Mouse (Mus musculus): ENCODE results near the gene Katna1.

The Katna1 gene

GRCm38 (mm10) chr10:7779751-7780237 lies 54.0 kb downstream of the Katna1 start:
- DNase-seq (ENCODE audit: low spot score): no peak

- peak; percentile 73 for DNase-seq (ENCODE audit: low spot score)
These were observed 54.7 kb downstream of the Katna1 start for GRCm38 (mm10) chr10:7780238-7781176.

- no peak for DNase-seq (ENCODE audit: low spot score)
These were observed 55.4 kb downstream of the Katna1 start for GRCm38 (mm10) chr10:7781214-7781613.

- no peak for DNase-seq (ENCODE audit: low spot score)
These were observed 61.5 kb downstream of the Katna1 start for GRCm38 (mm10) chr10:7787319-7787718.

GRCm38 (mm10) chr10:7792254-7792750 lies 66.5 kb downstream of the Katna1 start:
- DNase-seq (ENCODE audit: low spot score): no peak

GRCm38 (mm10) chr10:7792751-7793385 lies 67.1 kb downstream of the Katna1 start, which contains the start of the genes Ginm1 and Ppil4:
Gene Ginm1, minus strand, starts transcription at chr10:7792824.
Gene Ppil4, plus strand, starts transcription at chr10:7792891.
- peak; percentile 93 for DNase-seq (ENCODE audit: low spot score)

- no peak for DNase-seq (ENCODE audit: low spot score)
These were observed 75.5 kb downstream of the Katna1 start for GRCm38 (mm10) chr10:7801258-7801657.

- DNase-seq (ENCODE audit: low spot score): no peak
These were observed 76.8 kb downstream of the Katna1 start for GRCm38 (mm10) chr10:7802519-7803140.

GRCm38 (mm10) chr10:7809937-7810336 lies 84.1 kb downstream of the Katna1 start:
- peak; percentile 54 for DNase-seq (ENCODE audit: low spot score)
